Mouse (Mus musculus): ENCODE data around the gene Zfp987.
"Not testable (repeated sequence)": the region's sequence is repeated elsewhere in the genome, so short reads cannot be mapped to it uniquely, and the experiment has no call there.

DNA sequence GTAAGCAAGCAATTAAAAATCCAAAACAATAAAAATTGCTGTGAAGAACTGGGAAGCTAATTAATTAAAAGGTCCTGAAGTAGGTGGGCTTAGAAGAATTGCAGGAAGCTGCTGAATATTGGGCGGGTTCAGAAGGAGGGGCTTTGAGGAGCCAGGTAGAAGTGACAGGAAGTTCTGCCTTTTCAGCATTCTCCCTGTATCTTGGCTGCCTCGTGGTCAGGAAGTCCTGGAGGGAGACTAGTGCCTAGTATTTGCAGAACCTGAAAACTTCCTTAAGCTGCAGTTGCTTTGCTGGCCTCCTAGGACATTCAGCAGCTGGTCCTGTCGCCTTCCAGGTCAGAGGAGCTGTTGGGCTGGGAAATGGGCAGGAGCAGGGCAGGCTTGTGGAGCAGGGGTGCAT lies 4.3 kb downstream of the Zfp987 start:
- TF ChIP-seq CTCF, POLR2A (IDR thresholded peaks at IDR 0.05; ENCODE audit: extremely low read depth, insufficient read depth, low read length): not testable (repeated sequence)

Data from cortical plate, adult 2 months (tissue).